Mouse (Mus musculus) skeletal muscle tissue, adult 2 months (tissue): ENCODE measurements around the gene Tbc1d24.
"Not testable (repeated sequence)": the region's sequence is repeated elsewhere in the genome, so short reads cannot be mapped to it uniquely, and the experiment has no call there.

ENCODE experiments used
- DNase-seq: peaks from one replicate; pipeline ENCODE4 v3.0.0-alpha.2; 2012; ENCODE audit warnings: low read depth, low spot score

Tbc1d24 gene

GRCm38 (mm10) chr17:24150824-24151223, 54.5 kb downstream of the Tbc1d24 start, which contains the start of gene Pdpk1:
Gene Pdpk1, minus strand, starts transcription at chr17:24150924.
- no peak for DNase-seq

- DNase-seq: no peak
Measured at GRCm38 (mm10) chr17:24149421-24149820, 55.9 kb downstream of the Tbc1d24 start.

GRCm38 (mm10) chr17:24142897-24143296, 62.5 kb downstream of the Tbc1d24 start:
- DNase-seq: no peak

DNA sequence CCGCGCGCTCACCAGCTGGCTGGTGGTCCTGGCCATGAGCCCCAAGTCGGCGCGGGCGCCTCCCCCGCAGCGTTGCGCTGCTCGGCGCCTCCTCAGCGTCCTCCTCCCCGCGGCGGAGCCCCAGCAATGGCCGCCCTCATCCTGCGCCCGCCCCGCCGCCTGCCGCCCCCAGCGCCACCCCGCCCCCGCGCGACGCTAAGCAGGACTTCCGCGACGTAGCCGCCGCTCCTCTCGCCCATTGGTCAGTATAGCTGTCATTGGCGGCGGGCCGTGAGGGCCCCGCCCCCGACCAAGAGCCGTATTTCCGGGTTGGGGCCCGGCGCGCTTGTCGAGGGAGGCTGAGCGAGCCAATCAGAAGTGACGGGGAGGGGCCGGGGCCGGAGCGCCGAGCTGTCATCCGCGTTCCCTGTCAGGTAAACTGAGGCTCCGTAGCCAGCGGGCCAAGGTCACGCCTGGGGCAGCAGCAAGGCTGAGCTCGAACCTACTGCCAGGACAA, 63.9 kb downstream of the Tbc1d24 start:
- DNase-seq: peak; percentile 97

DNA sequence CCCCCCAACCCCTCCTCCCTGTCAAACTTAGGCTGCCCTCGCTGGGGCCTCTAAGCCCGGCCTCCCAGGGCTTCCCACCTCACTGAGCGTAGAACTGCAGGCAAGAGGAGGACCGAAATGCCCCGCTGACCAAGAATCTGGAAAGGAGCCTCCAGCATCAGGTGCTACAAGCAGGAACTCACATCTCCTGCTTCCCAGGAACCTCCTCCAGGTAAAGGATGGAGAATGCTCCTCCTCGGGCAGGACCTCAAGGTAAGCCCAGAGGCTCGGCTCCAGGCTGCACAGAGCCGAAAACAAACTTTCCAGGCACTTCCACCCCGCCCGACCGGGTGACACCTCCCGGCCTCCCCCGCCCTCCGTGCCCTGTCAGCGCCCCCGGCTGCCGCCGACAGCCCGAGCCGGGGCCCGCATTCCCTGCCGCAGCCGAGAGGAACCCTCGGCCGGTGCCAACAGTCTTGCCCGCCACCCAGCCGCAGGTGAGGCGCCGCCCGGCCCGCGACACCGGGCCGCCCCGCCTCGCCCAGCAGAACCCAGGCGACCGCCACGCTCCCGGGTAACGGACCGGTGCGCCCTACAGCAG, 64.4 kb downstream of the Tbc1d24 start:
- DNase-seq: no peak

- no peak for DNase-seq
Measured at GRCm38 (mm10) chr17:24139968-24140367, 65.4 kb downstream of the Tbc1d24 start.

DNA sequence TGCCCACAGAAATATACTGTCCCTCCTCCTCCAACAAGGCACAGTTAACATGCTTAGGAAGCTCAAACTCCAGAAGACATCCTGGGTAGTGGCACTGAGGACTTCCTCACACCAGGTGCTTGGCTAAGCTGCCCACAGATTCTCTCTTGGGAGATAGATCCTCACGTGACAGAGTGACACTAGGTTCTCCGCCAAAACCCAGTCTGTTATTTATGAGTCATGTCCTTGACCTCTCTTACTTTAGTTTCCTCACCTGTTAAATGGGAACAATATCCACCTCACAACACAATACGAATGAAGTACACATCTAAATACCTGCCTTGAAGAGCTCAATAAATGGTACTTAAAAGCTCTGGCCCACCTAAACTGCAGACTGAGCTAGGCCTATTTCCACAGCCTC, 66.1 kb downstream of the Tbc1d24 start:
- DNase-seq: no peak

DNA sequence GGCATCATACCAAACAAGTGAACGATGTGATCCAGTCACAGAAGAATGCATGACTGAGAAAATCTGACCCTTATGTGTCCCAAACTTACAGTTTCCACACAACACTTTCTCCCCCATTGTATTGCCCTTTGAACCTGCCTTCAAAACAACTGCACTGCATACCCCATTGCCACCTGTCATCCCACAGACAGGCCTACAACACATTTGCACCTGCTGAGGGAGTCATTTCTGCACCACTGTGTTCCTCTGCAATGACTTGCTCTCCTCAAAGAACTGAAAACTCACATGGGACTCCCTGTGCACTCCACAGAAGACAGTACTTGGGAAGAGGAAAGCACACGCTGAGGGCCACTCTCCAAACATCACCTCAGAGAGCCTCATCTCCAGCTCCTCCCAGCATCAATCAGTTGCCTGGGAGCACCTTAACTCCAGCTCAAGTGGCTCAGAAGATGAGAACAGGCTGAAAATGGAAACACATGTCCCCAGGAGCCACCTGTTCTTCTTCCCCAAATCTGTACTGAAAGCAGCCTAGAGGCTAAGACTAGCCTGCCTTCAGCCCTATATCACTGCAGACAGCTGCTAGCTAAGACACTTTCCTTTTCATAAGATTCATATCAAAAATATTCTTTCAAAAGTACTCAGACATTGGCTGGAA, 68.0 kb downstream of the Tbc1d24 start:
- no peak for DNase-seq

GRCm38 (mm10) chr17:24134062-24134461, 71.3 kb downstream of the Tbc1d24 start:
- DNase-seq: no peak

DNA sequence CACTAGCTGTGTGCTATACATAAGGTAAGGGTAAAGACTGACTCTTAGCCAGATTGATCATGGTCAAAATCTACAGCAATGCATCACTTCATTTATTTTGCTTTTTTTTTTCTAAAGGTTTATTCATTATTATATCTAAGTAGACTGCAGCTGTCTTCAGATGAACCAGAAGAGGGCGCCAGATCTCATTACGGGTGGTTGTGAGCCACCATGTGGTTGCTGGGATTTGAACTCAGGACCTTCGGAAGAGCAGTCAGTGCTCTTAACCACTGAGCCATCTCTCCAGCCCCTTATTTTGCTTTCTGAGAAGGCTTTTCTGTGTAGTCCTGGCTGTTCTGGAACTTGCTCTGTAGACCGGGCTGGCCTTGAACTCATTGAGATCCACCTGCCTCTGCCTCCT, 72.4 kb downstream of the Tbc1d24 start:
- not testable (repeated sequence) for DNase-seq

DNA sequence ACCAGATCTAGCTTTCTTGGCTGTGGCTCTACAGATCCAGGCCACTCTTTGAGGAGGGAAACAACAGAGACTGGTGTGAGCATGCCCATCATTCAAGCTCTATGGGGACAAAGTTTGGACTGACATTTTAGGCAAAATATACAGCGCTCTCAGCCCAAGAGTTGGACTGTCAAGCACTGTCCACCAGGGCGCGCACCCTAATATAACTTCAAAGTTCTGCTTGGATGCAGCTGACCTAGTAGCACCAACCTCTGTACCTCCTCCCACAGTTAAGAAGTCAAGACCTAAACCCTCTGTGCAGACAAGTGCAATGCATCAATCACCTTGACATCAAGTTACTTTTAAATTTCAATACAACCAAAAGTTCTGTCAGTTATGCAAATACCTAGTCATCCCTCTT, 73.8 kb downstream of the Tbc1d24 start:
- DNase-seq: no peak

DNA sequence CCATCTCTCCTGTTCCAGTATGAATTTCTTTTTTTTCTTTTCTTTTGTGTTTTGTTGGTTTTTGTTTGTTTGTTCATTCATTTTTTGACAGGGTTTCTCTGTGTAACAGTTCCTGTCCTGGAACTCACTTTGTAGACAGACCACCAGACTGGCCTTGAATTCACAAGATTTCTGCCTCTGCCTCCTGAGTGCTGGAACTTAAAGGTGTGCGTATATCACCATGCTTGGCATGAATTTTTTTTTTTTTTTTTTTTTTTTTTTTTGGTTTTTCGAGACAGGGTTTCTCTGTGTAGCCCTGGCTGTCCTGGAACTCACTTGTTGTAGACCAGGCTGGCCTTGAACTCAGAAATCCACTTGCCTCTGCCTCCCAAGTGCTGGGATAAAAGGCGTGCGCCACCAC, 76.1 kb downstream of the Tbc1d24 start:
- not testable (repeated sequence) for DNase-seq

GRCm38 (mm10) chr17:24127592-24127991, 77.8 kb downstream of the Tbc1d24 start:
- DNase-seq: no peak

DNA sequence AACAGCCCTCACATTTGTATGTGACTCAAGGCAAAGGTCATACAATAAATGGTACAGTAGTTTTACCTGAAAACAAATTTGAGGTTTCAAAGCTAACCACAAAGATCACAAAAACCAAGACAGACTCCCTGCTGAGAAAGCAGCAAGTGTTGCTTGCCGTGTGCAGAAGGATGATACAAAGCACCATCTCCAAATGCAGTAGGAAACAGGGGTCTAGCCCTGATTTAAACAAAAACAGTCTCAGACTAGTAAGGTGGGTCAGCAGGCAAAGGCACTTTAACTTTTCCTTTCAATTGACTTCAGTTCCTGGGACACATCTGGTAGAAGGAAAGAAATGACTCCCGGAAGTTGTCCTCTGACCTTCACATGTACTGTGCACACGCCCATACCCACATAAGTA, 78.6 kb downstream of the Tbc1d24 start:
- DNase-seq: no peak
